Mouse (Mus musculus) kidney, adult 2 months (tissue): ENCODE data around the gene Rheb. TPM values are rescaled to one million over a fixed set of nuclear protein-coding genes. Genes with fewer than 3 reads are reported as not detected.

Source experiments
- DNase-seq: peaks from one replicate; pipeline ENCODE4 v3.0.0; 2021
- H3K27ac ChIP-seq: fragments of 200-500 bp; 2 replicates; pipeline ENCODE4 v1.5.1; 2012; ENCODE audit warnings: low read depth, low read length, control low read depth, inconsistent platforms; ENCODE audit not compliant: insufficient read depth
- H3K27me3 ChIP-seq: fragments of 200-500 bp; replicated peaks from 2 replicates; pipeline ENCODE4 v1.6.1; 2012; ENCODE audit warnings: mild to moderate bottlenecking, moderate library complexity, low read length, inconsistent platforms; ENCODE audit not compliant: control insufficient read depth, insufficient read depth
- H3K36me3 ChIP-seq: fragments of 200-500 bp; 2 replicates; pipeline ENCODE4 v1.6.1; 2012; ENCODE audit warnings: mild to moderate bottlenecking, moderate library complexity, low read length, inconsistent platforms; ENCODE audit not compliant: control insufficient read depth, insufficient read depth
- H3K4me1 ChIP-seq: fragments of 200-500 bp; 2 replicates; pipeline ENCODE4 v1.6.1; 2011; ENCODE audit warnings: low read length; ENCODE audit not compliant: control insufficient read depth, insufficient read depth
- H3K4me3 ChIP-seq: fragments of 200-500 bp; 2 replicates; pipeline ENCODE4 v1.5.1; 2011; ENCODE audit warnings: mild to moderate bottlenecking, low read depth, low read length, control low read depth; ENCODE audit not compliant: insufficient read depth
- CTCF ChIP-seq: fragments of 200-500 bp; conservative IDR thresholded peaks from 2 replicates; pipeline ENCODE4 v1.5.1; 2011; ENCODE audit warnings: low read depth, mild to moderate bottlenecking, control low read depth, low read length, moderate library complexity, mixed read lengths; ENCODE audit not compliant: insufficient read depth, insufficient read length
- POLR2A ChIP-seq: fragments of 200-500 bp; IDR thresholded peaks from one replicate; pipeline ENCODE4 v1.6.1; 2011; ENCODE audit warnings: low read depth, low read length, control low read depth
- WGBS: fragments of 180-500 bp; shearing (Covaris S2); methylation state at CpG from one replicate; pipeline ENCODE4 v1.1.7; 2018; 5-methylcytosine and 5-hydroxymethylcytosine counted together
- polyA plus RNA-seq: library from polyadenylated mRNA; depleted of rRNA; stranded (reverse); fragments of >200 nt; gene quantifications from 2 replicates; pipeline ENCODE4 v1.2.3, GENCODE M21; 2012

The Rheb gene
- polyA plus RNA-seq, 1 experiment, result 31.5 TPM

DNA sequence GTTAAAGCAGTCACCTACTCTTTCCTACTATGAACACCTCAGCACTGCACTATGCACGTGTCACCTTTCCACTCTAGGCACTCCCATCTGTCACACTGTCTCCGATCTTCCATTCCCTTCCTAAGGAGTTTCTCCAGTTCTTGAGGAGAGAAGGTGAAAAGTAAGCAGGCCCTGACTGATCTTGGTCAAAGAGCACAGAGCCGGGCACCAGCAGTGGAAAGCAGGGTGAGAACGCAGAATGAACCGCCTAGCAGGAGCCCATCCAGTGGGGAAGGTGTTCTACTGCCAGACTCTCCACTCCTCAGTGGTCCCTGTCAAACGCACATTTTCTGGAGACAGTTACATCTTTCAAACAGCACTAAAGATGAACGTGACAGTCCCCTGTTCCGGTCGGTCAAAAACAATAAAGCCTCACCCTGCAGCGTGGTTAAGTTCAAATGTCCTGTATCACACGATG, 1.4 kb downstream of the Rheb start:
- DNase-seq, result peak; percentile 48
- Histone ChIP-seq H3K27me3 (no peaks in the 10 kb centered on the region), H3K27ac (no peak overlapping the region), H3K4me3 (peak overlapping the region; percentile 84), H3K36me3 (no peaks in the 10 kb centered on the region), H3K4me1 (peaks cover 12% of the 10 kb centered on the region; the same call in 1 of the 2 replicates)
- TF ChIP-seq POLR2A, result no peak
- TF ChIP-seq CTCF, result no peak
- WGBS, result 2% methylated on average over 11 of the region's 11 CpGs

DNA sequence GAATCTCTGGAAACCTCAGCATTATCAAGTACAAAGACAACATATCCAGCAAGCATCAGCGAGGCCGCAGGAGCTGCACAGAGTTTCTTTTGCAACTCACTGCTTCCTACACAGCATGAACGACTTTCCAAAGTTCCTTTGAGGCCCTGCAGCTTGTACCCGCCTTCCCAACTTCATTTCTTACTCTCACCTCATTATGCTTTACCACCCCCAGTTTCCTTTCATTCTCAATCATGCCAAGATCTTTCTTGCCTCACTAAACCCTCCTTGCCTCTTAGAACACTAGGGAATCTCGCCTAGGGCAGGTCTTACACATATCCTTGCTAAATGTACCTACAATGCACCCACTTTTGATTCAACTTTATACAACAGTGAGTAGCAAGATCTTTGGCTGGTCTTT, 7.9 kb downstream of the Rheb start:
- no peak overlapping the region for H3K4me3 ChIP-seq
- H3K27me3 ChIP-seq, result no peaks in the 10 kb centered on the region
- peaks cover 13% of the 10 kb centered on the region for H3K4me1 ChIP-seq
- 59% methylated on average over 5 of the region's 5 CpGs for WGBS
- DNase-seq, result no peak
- no peak overlapping the region for H3K27ac ChIP-seq
- H3K36me3 ChIP-seq, result no peaks in the 10 kb centered on the region
- TF ChIP-seq POLR2A (no peak), CTCF (no peak)

DNA sequence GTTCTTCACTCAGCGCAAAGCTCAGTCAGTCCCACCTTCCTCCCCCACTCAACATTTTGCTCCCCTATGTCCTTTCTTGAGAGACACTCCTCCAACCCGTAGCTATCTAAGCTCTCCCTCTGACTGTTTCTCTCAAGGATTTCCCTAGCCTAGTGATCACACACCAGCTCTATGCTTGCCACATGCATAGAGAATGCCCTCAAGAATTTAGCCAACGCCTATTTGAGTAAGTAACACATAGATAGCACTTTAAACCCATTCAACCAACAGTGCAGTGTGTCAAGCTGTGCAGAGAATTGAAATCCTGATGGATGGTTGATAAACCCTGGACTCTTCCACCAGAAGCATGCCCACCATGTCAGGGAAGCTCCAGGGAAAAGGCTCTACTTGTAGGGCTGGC, 10.5 kb downstream of the Rheb start:
- no peaks in the 10 kb centered on the region for H3K36me3 ChIP-seq
- DNase-seq, result no peak
- H3K4me3 ChIP-seq, result no peak overlapping the region
- peaks cover 28% of the 10 kb centered on the region for H3K4me1 ChIP-seq
- H3K27me3 ChIP-seq, result no peaks in the 10 kb centered on the region
- TF ChIP-seq POLR2A (no peak), CTCF (no peak)
- no peak overlapping the region for H3K27ac ChIP-seq
- 88% methylated on average over 3 of the region's 3 CpGs for WGBS

DNA sequence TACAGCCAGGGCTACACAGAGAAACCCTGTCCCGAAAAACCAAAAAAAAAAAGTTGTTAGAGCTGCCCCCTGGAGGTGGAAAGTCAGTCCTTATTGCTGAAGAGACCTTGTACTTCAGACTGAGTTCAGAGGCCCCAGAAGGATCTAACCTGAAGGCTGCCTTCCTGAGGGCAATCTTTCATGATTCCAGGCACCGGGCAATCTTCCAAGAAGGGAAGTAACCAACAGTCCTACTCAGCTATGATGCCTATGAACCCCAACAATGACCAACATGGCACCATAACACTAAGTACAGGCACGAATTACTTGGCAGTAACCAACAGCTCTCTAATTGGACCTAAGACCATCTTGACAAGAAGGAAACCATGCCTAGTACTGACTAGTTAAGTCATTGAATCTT, 14.0 kb downstream of the Rheb start:
- no peaks in the 10 kb centered on the region for H3K36me3 ChIP-seq
- WGBS, result 71% methylated on average over 3 of the region's 3 CpGs
- DNase-seq, result peak; percentile 65
- no peak overlapping the region for H3K4me3 ChIP-seq
- no peak for TF ChIP-seq CTCF
- no peak for TF ChIP-seq POLR2A
- H3K4me1 ChIP-seq, result peaks cover 32% of the 10 kb centered on the region
- H3K27ac ChIP-seq, result no peak overlapping the region
- H3K27me3 ChIP-seq, result no peaks in the 10 kb centered on the region

- H3K27me3 ChIP-seq, result no peaks in the 10 kb centered on the region
- TF ChIP-seq CTCF, result no peak
- no peak for TF ChIP-seq POLR2A
- DNase-seq, result no peak
- WGBS, result 77% methylated on average over 2 of the region's 2 CpGs
- H3K27ac ChIP-seq, result no peak overlapping the region
- no peaks in the 10 kb centered on the region for H3K36me3 ChIP-seq
- H3K4me1 ChIP-seq, result peaks cover 32% of the 10 kb centered on the region
- no peak overlapping the region for H3K4me3 ChIP-seq
These were observed 15.3 kb downstream of the Rheb start for GRCm38 (mm10) chr5:24827173-24827572.

- no peak overlapping the region for H3K4me3 ChIP-seq
These were observed 16.2 kb downstream of the Rheb start for GRCm38 (mm10) chr5:24826056-24826770.

DNA sequence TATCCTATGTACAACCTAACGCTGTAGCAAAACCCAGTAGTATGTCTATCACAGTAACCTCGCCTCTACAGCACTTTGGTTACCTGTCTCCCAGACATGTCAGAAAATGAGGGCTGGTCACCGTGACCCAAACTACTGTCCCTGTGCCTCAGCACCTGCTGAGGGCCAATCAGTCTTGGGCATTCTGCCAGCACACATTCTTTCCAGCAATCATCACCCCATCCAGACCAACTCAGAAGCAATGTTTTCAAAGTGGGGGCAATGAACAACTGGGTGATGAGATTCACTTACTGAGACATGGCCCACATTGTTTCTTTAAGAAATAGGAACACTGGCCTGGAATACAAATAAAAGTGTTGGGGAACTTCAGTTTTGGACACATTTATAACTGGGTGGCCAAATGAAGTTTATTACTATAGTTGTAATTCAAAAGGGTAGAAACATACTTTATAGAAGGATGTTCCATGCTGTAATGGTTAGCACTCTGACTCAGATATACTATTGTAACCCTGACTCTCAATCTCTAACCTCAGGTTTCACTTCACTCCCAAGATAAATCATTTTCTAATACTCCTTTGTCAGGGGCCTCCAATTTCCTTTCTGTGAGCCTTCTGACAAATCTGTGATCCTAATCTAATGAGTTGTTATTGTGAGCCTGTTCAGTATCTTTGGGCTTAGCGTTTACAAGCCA, 16.9 kb downstream of the Rheb start:
- no peak for TF ChIP-seq POLR2A
- TF ChIP-seq CTCF, result no peak
- 40% methylated on average over 4 of the region's 4 CpGs for WGBS
- peak; percentile 52 for DNase-seq
- Histone ChIP-seq H3K27ac (0 out of 2 replicates have a peak overlapping the region, but pooled peaks have one; percentile 20), H3K4me3 (no peak overlapping the region), H3K36me3 (no peaks in the 10 kb centered on the region), H3K4me1 (peaks cover 35% of the 10 kb centered on the region), H3K27me3 (no peaks in the 10 kb centered on the region)

More at GRCm38 (mm10) chr5:24826056-24826770, 16.2 kb downstream of the Rheb start:
- Histone ChIP-seq H3K27ac (0 out of 2 replicates have a peak overlapping the region, but pooled peaks have one; percentile 20), H3K4me1 (peaks cover 35% of the 10 kb centered on the region), H3K36me3 (no peaks in the 10 kb centered on the region), H3K27me3 (no peaks in the 10 kb centered on the region)
- TF ChIP-seq CTCF (no peak), POLR2A (no peak)
- DNase-seq, result no peak
- 62% methylated on average over 9 of the region's 9 CpGs for WGBS
